Mouse (Mus musculus) adrenal gland, adult 2 months (tissue): Measurements from ENCODE around the gene Hmg20b. TPM values are rescaled to one million over a fixed set of nuclear protein-coding genes. Genes with fewer than 3 reads are reported as not detected.

Experiments
- DNase-seq: peaks from one replicate; pipeline ENCODE4 v3.0.0; 2021
- polyA plus RNA-seq: library from polyadenylated mRNA; depleted of rRNA; stranded (reverse); fragments of >200 nt; gene quantifications from 2 replicates; pipeline ENCODE4 v1.2.3, GENCODE M21; 2012
- total RNA-seq, 2 experiments: library from RNA; stranded (reverse); gene quantifications; 2 replicates each; pipeline ENCODE4 v1.2.3; 2021

Gene Hmg20b
- total and polyA plus RNA-seq, 3 experiments = 81.6 to 280 (median 89.9) TPM

- peak; percentile 73 for DNase-seq
These were observed 23.4 kb downstream of the Hmg20b start for GRCm38 (mm10) chr10:81326858-81327257.

DNA sequence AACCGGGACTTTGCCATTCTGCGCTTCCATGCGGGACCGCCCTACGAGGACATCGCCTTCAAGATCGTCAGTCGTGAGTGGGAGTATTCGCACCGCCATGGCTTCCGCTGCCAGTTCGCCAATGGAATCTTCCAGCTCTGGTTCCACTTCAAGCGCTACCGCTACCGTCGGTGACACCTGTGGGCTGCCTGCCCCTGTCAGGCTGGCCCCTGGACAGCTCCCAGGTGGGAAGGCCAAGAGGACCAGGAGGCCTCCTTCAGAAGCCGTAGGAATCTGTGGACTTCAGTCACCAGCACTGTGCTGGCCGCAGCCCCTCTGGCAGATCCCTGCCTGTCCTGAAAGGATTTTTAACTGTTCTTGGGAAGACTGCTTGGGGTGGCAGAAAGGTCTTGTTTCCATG lies 24.5 kb downstream of the Hmg20b start:
- no peak for DNase-seq

DNA sequence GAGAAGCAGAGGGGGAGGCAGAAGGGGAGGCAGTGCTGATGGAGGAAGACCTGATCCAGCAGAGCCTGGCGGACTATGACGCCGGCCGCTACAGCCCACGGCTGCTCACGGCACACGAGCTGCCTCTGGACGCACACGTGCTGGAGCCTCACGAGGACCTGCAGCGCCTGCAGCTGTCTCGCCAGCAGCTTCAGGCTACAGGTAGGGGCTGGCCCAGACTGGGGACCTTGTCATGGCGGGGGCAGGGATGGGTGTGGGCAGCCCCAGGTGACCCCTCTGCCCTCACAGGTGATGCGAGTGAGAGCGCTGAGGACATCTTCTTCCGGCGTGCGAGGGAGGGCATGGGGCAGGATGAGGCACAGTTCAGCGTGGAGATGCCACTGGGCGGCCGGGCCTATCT lies 25.1 kb downstream of the Hmg20b start:
- DNase-seq = peak; percentile 11

- no peak for DNase-seq
These were observed 26.3 kb downstream of the Hmg20b start for GRCm38 (mm10) chr10:81323791-81324530.

DNA sequence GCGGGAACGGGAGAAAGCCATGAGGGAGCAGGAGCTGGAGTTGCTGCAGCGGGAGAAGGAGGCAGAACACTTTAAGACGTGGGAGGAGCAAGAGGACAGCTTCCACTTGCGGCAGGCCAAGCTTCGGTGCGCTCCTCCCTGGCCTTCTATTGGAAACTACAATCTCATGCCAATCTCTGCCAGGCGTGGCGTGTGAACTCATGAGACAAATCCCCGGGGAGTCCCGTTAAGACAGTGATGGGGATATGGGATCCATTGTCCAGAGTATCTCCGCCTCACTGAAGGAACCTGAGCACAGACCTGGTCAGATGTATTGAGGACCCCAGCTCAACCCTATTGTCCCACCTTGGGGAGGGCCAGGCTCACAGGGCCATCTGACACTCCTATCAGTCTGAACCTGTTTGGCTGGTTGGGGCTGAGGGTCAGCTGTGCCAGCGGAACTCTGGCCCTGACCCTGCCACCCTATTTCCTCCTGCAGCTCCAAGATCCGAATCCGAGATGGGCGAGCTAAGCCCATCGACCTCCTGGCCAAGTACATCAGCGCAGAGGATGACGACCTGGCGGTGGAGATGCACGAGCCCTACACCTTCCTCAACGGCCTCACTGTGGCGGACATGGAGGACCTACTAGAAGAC lies 27.0 kb downstream of the Hmg20b start:
- peak; percentile 8 for DNase-seq

GRCm38 (mm10) chr10:81322444-81322843 lies 27.8 kb downstream of the Hmg20b start:
- no peak for DNase-seq

DNA sequence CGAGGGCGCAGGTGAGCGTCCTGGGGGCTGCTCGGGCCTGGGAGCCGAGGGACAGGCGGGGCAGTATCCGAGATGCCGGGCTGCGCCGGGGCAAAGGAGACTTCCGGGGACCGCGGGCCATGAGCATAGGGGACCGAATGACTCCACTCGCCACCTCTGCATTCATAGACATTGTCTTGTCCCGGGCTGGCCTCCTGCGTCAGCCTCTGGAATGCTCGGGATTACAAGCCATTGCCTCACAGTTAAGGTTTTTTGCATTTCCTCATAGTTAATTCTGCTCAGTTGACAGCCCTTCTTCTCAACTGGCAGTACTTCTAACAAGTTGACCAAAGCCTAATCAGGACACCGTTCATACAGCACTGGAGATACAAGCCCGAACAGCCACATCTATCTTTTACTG lies 28.8 kb downstream of the Hmg20b start:
- no peak for DNase-seq

GRCm38 (mm10) chr10:81320550-81321347 lies 29.5 kb downstream of the Hmg20b start, which contains the start of gene Cactin:
Cactin (plus strand) TSS chr10:81321103.
- DNase-seq = peak; percentile 100

- peak; percentile 65 for DNase-seq
These were observed 30.3 kb downstream of the Hmg20b start for GRCm38 (mm10) chr10:81319741-81320549.

DNA sequence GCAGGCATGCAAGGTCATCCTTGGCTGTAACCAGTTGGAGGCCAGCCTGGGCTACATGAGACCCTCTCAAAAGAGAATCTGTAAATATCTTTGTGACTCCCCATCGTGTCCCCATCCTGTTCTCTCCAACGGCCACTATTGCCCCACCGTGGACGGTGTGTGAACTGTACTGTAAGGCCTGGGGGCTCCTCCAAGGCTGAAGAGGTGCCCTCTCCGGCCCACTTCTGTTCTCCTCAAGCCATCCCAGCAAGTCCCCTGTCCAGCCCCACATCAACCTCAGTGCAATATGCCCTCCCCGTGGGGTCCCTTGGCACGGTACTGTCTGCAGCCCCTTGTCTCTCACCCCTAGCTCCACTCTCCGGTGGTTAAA lies 31.0 kb downstream of the Hmg20b start:
- DNase-seq = peak; percentile 54

DNA sequence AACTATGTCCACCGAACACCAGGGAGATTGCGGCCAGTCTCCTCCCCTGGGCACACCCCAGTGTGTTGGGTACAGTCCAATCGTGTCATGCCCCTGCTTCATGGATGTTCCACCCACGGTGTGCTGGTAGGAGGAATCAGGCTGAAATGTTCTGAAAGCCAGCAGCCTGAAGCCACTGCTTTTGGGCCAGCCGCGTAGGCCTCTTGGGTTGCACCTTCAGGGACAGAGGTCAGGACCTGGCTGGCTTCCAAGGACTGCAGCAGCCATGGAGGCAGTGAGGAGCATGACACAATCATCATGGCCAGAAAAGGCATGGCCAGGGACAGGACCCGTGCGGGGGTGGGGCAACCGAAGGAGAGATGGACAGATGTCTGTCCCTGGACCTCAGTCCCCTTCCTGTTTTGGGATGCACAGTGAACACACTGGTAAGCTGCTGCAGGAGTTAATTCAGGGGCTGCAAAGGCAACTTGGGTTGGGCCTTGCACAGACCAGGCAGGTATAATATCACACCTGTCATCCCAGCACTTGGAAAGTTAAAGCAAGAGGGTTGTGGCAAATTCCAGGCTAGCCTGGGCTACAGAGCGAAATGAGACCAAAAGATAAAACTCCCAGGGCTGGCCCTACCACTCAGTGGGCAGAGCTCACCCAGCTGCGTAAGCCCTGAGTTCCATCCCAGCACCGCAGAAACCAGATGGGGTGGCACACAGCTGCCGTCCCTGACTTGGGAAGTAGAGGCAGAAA lies 31.5 kb downstream of the Hmg20b start:
- peak; percentile 85 for DNase-seq

- peak; percentile 90 for DNase-seq
These were observed 33.0 kb downstream of the Hmg20b start for GRCm38 (mm10) chr10:81317273-81317672.

DNA sequence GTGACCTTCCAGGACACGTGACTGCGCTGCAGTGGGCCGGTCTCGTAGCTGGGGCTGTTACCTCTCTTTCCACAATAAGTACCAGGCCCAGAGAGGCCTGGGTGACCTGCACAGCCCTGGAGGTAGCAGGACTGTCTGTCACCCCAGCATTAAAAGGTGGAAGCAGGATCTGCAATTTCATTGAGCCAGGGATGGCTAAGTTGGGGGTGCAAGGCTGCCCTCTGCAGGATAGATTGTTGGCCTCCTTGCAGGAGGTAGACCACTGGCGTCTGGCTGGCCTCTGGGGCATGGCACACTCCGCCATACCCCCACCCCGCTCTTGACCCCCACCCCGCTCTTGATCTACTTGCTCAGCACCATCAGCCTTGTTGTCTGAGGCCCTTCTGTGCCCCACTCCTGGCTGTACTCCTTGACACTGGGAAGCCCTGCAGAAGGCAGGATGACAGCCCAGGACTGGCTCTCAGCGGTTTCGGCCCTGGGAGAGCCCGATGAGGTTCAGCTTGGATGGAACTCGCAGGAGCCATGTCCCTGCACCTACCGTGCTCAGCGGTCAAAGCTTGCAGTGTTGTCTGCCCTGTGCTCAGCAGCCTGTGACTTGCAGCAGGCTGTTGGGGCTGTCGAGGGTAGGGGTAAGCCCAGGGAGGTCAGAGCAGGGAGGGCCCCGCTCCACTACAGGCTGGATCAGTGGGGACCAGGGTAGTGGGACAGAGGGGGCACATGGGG lies 33.8 kb downstream of the Hmg20b start:
- peak; percentile 54 for DNase-seq

DNA sequence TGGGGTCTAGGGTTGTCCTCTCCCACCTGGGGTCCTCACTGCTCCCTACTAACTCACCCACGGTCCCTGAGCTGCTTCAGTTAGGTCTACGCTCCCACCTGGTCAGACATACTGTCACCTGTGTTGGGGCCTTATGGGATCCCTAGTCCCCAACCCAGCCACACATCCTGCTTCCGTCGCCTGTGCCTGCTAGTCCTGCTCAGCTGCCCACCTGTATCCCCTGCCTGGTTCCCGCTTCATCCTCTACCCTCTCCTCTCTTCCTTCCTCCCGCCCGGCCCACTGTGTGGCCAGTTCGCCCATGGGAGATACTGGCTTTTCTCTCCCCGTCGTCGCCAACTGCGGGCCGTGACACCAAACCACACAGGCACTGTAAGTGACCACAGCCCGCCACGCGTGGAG lies 34.7 kb downstream of the Hmg20b start:
- DNase-seq = peak; percentile 10

DNA sequence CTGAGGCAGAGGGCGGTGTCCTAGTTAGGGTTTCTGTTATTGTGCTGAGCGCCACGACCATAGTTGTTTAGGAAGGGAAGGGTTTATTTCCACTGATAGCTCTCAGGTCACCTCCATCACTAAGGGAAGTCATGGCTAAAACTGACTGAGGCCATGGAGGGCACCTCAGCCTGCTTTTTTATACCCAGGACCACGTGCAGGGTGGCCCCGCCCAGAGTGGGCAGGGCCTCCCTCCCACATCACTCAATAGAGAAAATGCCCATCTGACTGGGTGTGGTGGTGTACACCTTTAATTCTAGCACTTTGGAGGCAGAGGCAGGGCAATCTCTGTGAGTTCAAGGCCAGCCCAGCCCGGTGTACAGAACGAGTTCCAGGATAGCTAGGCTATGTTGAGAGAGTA lies 36.1 kb downstream of the Hmg20b start:
- DNase-seq = no peak

GRCm38 (mm10) chr10:81313581-81313980 lies 36.7 kb downstream of the Hmg20b start:
- no peak for DNase-seq

- DNase-seq = no peak
These were observed 40.7 kb downstream of the Hmg20b start for GRCm38 (mm10) chr10:81309571-81309970.

GRCm38 (mm10) chr10:81306837-81307682 lies 43.2 kb downstream of the Hmg20b start:
- no peak for DNase-seq

- no peak for DNase-seq
These were observed 44.1 kb downstream of the Hmg20b start for GRCm38 (mm10) chr10:81306173-81306668.
